Mouse (Mus musculus): ENCODE results near the gene Gm49333.
A peak's percentile ranks its signal among the peaks of the same experiment; 100 is the strongest.
"Not testable (repeated sequence)": the region's sequence is repeated elsewhere in the genome, so short reads cannot be mapped to it uniquely, and the experiment has no call there.

Gene Gm49333

DNA sequence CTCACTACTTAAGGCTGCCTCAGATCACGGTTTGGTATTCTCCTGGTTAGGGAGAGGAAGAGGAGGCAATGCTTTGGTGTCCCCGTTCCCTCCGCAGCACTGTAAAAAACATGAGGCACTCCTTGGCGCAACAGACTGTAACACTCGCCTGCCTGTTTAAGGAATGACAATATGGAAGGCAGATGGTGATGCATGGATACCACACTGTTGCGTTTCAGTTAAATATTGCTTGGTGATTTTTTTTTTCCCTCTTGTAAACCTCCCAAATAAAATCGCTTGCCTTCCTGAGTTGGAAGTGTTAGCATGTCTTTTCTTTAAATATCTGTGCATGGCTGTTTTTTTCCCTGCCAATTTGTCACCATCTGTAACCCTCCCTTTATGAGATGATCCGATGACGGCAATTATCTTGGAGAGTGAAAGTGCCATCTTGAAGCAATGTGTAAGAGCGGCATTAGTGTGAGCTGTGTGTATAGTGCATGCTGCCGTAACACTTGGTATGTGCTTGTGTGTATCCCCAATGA lies 17.5 kb downstream of the Gm49333 start:
- DNase-seq: no peak

DNA sequence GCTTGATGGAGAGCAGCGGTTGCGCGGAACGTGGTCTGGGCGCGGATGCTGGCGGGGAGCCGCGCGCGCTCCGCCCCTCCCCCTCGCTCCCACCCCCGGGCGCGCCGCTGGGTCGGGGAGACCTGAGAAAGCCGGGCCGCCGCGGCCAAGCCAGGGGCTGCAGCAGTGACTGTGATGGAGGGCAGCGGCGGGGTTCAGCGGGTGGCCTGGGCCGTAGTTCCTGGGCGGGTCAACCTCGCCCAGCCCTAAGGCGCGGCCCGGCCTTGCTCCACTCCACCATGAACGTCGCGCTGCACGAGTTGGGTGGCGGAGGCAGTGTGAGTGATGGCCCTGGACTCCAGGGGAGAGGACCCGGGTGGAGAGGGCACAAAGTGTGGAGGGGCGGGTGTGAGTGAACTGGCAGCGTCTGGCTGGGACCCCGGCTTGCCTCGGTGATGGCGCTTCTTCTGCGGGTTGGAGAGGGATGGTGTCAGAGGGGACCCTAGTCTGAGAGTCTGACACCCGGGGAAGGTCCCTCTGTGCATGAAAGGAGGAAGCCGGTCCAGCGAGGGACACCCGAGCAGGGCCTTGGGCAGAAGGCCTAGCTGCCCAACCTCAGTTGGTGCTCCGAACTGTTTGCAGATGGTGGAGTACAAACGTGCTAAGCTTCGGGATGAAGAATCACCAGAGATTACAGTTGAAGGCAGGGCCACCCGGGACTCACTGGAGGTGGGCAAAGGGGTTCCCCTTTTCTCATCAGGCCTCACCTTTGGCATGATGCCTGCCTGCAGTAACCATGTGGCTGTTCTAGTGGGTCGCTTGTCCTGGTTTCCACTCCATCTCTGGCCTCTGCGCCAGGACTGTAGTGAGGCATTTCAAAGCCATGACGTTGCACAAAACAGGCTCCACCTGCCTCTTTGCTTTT lies 18.6 kb downstream of the Gm49333 start, which contains the start of gene Ece2:
Gene Ece2 (plus strand): TSS at position 98 of the 904 bp plus-strand sequence.
- DNase-seq: no peak

DNA sequence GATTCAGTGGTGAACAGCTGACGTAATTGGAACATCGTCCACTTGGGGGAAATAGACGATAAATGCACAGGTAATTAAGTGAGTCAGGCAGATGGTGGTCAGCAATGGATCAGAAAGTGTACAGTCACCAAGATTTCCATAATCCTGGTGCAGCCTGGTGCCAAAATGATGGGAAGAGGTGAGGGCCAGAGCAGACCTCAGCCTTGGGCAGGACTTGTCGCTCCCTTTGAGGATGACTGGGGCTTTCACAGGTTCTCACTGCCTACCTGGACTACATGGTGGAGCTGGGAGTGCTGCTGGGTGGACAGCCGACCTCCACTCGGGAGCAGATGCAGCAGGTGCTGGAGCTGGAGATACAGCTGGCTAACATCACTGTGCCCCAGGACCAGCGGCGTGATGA lies 26.0 kb downstream of the Gm49333 start:
- DNase-seq: no peak

DNA sequence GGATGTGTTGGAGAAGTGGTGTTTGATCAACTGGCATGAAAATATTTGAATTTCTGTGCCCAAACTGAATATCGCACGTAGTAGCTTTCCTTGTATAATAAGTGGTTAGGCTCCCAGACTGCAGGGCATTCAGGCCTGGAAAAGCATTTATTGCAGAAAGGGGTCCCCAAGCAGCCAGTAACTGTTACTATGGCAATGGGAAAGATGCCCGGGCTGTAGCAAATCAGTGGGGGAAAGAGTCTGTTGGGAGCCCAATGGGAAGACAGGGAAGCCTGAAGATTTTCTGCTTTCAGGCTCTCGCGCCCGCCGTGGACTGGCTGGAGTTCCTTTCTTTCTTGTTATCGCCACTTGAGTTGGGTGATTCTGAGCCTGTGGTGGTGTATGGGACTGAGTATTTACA lies 27.0 kb downstream of the Gm49333 start:
- DNase-seq: no peak

DNA sequence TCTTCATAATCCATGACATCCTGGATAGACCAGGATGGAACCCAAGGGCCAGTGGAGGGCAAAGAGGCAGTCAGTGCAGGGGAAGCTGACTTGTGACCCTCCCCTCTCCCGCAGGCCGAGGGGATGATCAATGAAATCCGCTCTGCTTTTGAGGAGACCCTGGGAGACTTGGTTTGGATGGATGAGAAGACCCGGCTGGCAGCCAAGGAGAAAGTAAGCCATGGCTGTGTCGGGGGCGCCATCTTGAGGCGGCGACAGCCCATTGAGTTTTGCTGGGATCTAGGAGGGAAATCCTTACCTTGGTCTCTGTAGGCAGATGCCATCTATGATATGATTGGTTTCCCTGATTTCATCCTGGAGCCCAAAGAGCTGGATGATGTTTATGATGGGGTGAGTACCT lies 30.8 kb downstream of the Gm49333 start:
- peak; percentile 83 for DNase-seq

DNA sequence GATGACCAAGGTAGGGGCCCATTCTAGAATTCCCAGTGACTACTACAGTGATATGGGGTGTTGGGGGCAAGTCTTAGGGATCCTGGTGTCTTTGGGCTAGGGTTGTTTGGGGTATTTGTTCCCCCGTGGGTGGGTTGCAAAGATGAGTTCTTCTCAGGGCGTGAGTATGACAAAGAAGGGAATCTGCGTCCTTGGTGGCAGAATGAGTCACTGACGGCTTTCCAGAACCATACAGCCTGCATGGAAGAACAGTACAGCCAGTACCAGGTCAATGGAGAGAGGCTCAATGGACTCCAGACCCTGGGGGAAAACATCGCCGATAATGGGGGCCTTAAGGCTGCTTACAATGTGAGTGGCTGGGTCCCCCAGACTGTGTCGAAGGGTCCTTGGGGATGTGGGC lies 32.5 kb downstream of the Gm49333 start:
- DNase-seq: no peak

DNA sequence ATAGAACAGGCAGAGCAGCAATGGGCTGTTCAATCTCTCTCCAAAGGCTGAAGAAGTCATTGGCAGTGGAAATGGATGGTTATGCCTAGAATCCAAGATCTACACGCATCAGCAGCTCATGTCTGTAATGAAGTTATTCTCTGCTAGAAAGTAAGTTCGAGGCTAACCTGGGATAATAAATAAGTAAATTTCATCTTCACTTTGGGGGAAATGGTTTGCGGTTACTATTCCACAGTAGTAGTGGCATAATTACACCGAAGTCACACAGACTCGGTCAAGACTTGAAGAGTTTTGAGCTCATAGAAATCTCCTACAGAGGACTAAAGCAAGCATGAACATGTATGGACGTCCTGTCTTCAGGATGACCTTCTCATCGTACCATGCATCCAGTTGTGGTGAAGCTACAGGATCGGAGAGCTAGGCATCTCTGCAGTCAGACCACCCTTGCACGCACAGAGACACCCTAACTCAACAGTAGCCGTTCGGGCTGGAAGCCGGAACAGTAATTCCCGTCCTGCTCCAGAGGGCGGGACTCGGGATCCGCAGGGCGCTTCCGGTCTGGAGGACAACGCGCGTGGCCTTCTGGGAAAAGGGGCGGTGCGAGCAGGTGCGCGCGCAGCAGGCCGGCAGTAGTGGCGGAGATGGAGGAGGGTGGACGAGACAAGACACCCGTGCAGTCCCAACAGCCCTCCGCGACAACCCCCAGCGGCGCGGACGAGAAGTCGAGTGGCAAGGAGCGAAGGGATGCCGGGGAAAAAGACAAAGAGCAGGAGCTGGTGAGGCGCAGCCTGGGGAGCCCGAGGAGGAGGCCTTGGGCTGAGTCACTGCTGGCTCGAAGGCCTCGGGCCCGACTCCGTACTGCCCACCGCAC lies 39.9 kb downstream of the Gm49333 start, which contains the start of gene Psmd2:
Gene Psmd2 (plus strand): TSS at position 577 of the 871 bp plus-strand sequence.
- peak; percentile 98 for DNase-seq

DNA sequence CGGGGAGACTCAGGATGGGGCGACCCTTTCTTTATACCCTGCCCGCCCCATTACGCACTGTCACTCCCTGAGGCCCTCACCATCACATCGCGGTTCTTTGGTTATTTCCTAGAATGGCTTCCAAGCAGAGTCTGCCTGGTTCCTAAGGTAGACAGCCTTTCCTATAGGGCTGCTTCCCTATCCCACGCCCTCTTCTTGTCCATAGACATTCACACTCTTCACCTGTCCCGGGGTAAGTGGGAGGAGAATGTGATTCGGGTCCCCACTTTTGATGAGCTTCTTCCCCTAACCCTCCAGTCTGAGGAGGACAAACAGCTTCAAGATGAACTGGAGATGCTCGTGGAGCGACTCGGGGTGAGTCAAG lies 40.5 kb downstream of the Gm49333 start:
- no peak for DNase-seq

DNA sequence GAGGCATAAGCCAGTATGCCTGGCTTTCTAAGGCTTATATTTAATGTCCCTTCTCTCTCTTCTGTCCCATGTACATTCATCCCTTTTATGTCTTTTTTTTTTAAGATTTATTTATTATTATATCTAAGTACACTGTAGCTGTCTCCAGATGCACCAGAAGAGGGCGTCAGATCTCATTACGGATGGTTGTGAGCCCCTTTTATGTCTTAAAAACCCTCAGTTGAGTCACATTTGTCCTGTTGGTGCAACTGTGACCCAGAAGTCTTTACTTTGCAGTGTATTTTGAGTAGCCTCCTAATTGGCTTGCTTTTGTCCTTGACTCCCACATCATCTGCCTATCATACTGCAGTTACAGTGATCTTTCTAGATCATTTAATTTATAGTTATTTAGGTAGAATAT lies 41.9 kb downstream of the Gm49333 start:
- DNase-seq: no peak

DNA sequence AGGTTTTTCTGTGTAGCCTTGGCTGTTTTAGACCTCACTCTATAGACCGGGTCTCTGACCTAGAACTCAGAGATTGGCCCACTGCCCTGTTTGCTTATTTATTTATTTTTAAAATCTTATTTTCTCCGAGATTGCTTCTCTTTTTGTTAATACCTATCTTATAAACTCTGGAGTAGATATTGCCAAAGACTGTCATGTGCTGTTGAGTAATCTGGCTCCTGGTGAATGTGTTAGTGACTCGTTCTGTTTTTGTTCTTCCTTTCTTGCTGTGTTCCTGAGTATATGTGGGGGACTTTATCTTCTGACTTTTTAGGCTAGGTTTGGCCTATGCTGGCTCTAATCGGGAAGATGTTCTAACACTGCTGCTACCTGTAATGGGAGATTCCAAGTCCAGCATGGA lies 46.3 kb downstream of the Gm49333 start:
- DNase-seq: no peak

DNA sequence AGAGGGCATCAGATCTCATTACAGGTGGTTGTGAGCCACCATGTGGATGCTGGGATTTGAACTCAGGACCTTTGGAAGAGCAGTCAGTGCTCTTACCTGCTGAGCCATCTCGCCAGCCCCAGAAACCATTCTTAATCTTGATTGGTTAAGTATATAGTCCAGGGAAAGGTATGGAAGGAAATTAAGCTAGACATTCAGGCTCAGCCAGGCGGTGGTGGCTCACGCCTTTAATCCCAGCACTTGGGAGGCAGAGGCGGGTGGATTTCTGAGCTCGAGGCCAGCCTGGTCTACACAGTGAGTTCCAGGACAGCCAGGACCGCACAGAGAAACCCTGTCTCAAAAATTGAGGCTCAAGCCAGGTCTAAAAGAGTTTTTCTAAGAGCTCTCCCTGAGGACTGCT lies 56.6 kb downstream of the Gm49333 start, which contains the start of gene Eif4g1:
Gene Eif4g1 (plus strand): TSS at position 301 of the 400 bp plus-strand sequence.
- DNase-seq: not testable (repeated sequence)

DNA sequence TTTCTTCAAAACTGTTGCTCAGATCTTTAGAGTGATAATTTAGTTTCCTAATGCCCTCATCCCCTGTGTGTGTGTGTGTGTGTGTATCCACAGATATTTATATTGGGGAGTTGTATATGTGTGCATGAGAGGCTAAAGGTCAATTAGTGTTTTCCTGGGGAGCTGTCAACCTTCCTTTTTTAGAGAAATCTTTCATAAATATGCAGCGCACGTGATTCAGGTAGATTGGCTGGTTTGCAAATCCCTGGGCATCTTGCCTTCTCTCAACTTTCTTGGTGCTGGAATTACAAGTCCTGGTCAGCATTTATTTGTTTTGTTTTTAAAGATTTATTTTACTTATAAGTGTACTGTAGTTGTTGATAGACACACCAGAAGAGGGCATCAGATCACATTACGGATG lies 58.9 kb downstream of the Gm49333 start:
- DNase-seq: no peak

DNA sequence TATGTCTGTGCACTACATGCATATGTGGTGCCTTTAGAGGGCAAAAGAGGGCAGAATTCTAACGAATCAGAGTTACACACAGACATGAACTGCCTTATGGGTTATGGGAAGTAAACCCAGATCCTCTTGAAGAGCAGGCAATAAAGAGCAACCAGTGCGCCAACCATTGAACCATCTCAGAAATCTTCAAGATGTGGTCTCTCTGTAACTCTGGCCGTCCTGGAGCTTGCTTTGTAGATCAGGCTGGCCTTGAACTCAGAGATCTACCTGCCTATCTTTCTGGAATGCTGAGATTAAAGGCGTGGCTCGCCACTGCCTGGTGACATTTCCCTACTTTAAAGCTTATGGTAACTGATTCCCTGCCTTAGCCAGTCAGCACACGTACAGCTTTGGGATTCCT lies 60.5 kb downstream of the Gm49333 start:
- DNase-seq: no peak

DNA sequence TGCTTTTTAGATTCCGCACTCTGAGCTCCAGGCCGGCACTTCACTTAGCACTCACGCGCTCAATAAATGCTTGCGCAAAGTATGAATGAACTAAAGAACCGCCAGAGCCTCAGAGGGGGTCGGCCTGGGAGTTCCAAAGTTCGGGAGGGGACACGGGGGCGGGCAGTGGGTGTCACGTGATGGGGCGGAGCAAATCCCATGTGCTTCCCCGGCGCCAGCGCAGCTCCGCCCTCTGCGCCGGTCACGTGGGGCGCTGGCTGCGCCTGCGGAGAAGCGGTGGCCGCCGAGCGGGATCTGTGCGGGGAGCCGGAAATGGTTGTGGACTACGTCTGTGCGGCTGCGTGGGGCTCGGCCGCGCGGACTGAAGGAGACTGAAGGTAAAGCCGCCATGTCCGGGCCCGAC lies 61.1 kb downstream of the Gm49333 start:
- DNase-seq: peak; percentile 98

DNA sequence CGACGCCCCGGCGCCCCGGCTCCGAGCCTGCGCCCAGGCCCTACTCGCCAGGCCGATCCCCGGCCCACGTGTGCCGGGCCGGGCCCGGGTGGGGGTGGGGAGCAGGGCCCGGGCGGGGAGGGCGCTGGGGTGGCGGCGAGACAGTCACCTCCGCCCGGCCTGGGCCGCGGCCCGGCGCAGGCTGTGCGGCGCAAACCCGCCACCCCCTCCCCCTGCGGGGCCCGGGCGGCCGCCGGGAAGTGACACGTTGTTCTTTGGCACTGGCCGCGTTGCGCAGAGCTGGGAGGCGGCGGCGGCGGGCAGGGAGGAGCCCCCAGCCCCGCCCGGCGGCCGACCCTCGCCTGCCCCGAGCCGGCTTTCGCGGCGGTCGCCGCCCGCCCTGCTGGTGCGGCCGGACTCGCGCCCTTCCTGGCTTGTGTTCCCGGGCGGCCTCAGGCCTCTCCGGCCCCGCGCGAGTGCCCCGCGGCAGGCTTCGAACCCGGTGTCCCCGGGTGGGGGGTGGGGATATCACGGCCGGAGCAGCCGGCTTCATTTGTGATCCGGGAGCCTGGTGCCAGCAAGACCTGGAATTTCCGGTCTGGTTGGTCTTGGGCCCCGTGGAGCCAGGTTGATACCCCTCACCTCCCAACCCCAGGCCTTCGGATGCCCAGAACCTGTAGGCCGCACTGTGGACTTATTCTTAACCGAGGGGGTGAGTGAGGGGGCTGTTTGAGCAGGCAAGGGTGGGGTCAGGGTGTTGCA lies 61.7 kb downstream of the Gm49333 start:
- DNase-seq: peak; percentile 55 to 86

DNA sequence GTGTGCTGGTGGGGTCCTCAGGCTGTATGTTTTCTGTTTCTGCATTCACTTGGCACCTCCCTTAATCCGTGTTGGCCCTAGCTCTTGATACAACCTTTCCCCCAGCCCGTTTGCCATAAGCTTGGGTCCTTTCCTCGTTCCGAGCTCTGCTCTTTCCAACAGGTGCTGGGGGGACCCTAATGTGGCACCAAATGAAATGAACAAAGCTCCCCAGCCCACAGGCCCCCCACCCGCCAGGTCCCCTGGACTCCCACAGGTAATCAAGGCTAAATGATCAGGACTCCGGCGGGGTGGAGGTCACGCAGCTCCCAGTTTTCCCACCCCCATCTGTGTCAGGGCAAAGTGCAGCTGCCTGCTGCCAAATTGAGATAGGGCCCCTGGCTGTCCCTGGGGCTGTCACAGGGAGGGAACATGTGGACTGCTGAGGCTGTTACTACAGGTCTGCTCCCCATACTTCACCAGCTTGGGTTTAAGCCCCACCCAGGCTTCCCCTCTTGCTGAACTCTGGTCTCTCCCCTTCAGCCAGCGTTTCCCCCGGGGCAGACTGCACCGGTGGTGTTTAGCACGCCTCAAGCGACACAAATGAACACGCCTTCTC lies 62.4 kb downstream of the Gm49333 start:
- DNase-seq: peak; percentile 62 to 88

DNA sequence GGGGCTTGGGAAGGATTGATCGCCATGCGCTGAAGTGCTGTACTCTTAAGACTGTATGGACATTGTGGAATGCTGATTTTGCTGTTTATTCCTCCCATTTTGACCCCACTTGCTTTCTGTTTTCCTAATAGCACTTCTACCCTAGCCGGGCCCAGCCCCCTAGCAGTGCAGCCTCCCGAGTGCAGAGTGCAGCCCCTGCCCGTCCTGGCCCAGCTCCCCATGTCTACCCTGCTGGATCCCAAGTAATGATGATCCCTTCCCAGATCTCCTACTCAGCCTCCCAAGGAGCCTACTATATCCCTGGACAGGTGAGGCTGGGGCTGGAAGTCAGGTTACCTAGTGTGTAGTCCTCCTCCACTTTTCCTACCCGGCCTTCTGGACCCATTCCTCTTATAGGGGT lies 63.8 kb downstream of the Gm49333 start:
- DNase-seq: no peak

DNA sequence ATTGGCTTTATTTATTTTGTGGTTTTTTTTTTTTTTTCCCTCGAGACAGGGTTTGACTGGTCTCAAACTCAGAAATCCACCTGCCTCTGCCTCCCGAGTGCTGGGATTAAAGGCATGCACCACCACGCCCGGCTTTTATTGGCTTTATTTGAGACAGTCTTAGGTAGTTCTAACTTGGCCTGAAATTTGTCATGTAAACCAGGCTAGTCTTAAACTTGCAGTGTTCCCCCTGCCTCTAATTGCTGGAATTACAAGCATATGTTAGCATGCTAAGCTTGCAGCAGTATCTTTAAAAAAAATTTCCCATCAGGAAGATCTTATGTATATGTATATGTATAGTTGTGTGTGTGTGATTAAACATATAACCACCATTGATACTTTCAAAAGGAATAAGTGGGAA lies 65.3 kb downstream of the Gm49333 start:
- no peak for DNase-seq

DNA sequence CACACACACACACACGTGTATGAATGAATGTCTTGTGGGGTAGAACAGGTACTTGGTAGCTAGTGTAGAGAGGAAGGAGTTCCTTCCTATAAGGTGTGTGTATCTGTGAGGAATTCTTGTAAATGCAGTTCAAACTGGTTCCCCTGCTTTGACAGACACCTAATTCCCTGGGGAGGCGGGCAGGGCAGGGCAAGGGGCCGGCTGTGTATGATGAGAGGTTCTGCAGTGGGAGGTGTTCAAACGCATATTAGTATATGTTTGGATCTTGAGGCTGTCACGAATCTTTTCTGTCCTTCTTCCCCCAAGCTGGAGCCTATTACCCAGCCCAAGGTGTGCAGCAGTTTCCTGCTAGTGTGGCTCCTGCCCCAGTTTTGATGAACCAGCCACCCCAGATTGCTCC lies 66.0 kb downstream of the Gm49333 start:
- DNase-seq: no peak

DNA sequence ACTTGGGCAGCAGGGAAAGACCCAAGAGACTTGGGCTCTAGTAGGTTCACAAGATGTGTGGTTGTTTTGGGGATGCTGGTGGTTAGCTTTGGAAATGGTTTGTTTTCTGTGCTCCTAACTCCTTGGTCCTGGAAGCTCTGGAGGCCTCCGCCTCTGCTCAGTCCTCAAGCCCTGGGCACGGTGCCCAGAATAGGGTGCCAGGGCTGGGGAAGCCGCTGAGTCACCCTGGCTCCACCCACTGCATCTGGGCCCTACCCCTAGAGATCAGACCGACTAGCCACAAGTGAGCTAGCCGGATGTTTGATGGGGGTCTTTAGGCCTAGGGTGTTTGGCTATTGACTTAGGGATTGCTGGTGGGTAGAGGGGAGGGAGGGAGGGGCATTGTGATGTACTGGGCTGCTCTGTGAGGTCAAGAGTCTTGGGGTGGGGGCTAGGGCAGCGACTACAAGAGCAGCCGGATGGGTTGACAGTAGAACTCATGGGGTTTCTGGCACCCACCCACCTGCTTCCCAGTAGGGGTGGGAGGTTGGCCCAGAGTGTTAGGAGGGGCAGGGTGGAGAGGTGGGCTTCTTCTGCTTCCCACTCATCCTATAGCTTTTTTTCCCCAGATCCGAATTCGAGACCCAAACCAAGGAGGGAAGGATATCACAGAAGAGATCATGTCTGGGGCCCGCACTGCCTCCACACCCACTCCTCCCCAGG lies 66.7 kb downstream of the Gm49333 start:
- DNase-seq: peak; percentile 87 to 92

DNA sequence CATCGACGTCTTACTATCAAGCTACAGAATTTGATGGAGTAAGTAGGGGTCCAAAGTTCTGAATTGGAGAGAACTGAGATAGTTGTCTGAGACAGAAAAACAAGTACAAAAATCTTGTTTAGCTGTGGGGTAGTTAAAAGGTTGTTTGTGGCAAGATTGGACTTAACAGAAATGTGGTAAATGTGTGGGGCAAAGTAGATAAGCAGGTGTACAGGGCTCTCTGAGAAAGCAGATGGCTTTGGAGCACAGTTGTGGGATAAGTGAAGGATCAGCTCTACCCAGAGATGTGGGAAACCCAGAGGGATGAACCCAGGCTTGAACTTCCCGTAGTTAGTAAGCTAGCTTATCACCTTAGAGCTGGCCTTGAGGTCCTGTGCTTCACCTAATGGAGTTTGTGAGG lies 79.4 kb downstream of the Gm49333 start:
- no peak for DNase-seq

DNA sequence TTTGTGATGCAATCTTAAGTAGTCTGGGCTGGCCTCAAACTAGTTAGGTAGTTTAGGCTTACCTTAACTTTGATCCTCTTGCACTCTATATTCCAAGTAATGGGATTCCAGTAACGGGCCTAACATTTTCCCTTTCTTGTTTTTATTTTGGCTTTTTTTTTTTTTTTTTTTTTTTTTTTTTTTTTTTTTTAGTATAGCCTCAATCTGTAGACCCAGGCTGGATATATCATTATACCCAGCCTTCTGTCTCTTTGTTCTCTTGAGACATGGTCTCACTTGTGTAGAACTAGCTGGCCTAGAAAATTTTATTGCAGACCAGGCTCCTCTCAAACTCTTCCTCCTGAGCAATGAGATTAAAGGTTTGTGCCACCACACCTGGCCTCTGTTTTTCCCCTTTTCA lies 80.2 kb downstream of the Gm49333 start:
- no peak for DNase-seq
